In the genomic region with DNA sequence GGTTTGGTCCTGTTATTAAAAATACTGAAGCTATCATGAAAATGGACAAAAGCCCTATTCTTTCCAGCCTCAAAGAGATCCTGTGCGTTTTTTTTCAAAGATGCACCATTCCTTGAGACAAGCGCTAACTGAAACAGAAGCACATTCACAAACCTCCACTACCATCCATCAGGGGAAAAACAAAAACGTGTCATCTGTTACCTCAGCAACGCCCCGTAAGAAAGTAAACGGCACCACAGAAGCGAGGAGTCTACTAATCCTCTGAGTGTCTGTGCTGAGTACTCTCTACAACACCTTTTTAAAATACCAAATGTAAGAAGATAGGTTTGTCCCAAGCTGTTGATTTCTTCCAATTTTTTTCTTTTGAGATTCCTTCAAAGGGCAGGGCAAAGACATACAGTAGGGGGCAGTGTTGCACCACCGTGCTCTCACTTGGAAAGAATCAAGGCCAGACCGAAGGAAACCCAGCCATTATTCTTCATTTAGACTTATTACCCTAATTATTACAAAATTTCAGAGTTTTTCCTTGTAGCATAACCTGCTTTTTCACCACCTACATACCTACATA, we compare ENCODE assay signal across 8 mouse cellular contexts.
A peak's percentile ranks its signal among the peaks of the same experiment; 100 is the strongest.
DNase-seq lines count a peak whose midpoint lies in the region; ATAC-seq and TF ChIP-seq lines count a peak whose summit lies in the region.

No protein-coding gene starts in this region.

- H3K9me3 ChIP-seq in ES-Bruce4 (replicated peaks; ENCODE audit: control insufficient read depth, insufficient read depth, low read length, poor library complexity, severe bottlenecking): no peaks in the 10 kb centered on the region
- H3K9me3 ChIP-seq in lung, embryonic 16.5 days (ENCODE audit: control insufficient read depth, low read length): no peaks in the 10 kb centered on the region

- no peak overlapping the region for H3K4me3 ChIP-seq in ES-Bruce4 (ENCODE audit: low read depth, low read length)
- no peak overlapping the region for H3K4me3 ChIP-seq in bone marrow macrophage, adult 2 months (ENCODE audit: insufficient read depth, low read length)
- peak overlapping the region; percentile 38; the same call in 1 of the 2 replicates for H3K4me3 ChIP-seq in embryonic fibroblast, embryonic 13.5 days (ENCODE audit: insufficient read depth, low read length)
- H3K4me3 ChIP-seq in lung, embryonic 16.5 days (ENCODE audit: low read length): no peak overlapping the region

- no peak for TF ChIP-seq EP300 in ES-Bruce4 (IDR thresholded peaks at IDR 0.05; ENCODE audit: insufficient read depth, low read depth, low read length)

- peak; percentile 66 to 82 for ATAC-seq in hematopoietic stem cell, adult 5-6 weeks (replicated peaks in 1 of 2; ENCODE audit: insufficient read depth in 1 of 2, low FRiP score in 2 of 2, low TSS enrichment in 1 of 2, low read depth in 1 of 2, poor library complexity in 2 of 2, severe bottlenecking in 2 of 2)
- ATAC-seq in lung, embryonic 16.5 days (ENCODE audit: low read depth): no peak

- peak overlapping the region; percentile 44 for H3K4me2 ChIP-seq in lung, embryonic 16.5 days (ENCODE audit: low read depth, low read length)

- no peak overlapping the region for H3K27ac ChIP-seq in ES-Bruce4 (ENCODE audit: insufficient read depth, low read length)
- H3K27ac ChIP-seq in bone marrow macrophage, adult 2 months (ENCODE audit: insufficient read depth, low read depth, low read length): no peak overlapping the region
- peak overlapping the region; percentile 83 for H3K27ac ChIP-seq in embryonic fibroblast, embryonic 13.5 days (ENCODE audit: insufficient read depth, low read length)
- H3K27ac ChIP-seq in lung, embryonic 16.5 days (ENCODE audit: low read length): no peak overlapping the region

- no peaks in the 10 kb centered on the region for H3K27me3 ChIP-seq in ES-Bruce4 (ENCODE audit: control insufficient read depth, insufficient read depth, low read length, poor library complexity, severe bottlenecking)
- H3K27me3 ChIP-seq in lung, embryonic 16.5 days (ENCODE audit: control insufficient read depth, insufficient read depth, low read depth, low read length): no peaks in the 10 kb centered on the region

- DNase-seq in layer of hippocampus, adult 18-20 months (ENCODE audit: low spot score in 2 of 2): peak; percentile 44 to 84
- peak; percentile 67 for DNase-seq in right cerebral cortex, adult 18-20 months
- DNase-seq in urinary bladder, postnatal 14 days (ENCODE audit: low spot score): peak; percentile 74

- TF ChIP-seq POLR2A in ES-Bruce4 (IDR thresholded peaks at IDR 0.05; ENCODE audit: insufficient read depth, low read length): no peak
- TF ChIP-seq POLR2A in bone marrow macrophage, adult 2 months (IDR thresholded peaks at IDR 0.05; ENCODE audit: borderline replicate concordance, low read depth, low read length): no peak
- no peak for TF ChIP-seq POLR2A in embryonic fibroblast, embryonic 13.5 days (IDR thresholded peaks at IDR 0.05; ENCODE audit: low read depth, low read length)

- peak; percentile 62 for TF ChIP-seq CTCF in ES-Bruce4 (IDR thresholded peaks at IDR 0.05; ENCODE audit: low read depth, low read length)
- TF ChIP-seq CTCF in bone marrow macrophage, adult 2 months (IDR thresholded peaks at IDR 0.05; ENCODE audit: low read depth, low read length): peak; percentile 61
- TF ChIP-seq CTCF in embryonic fibroblast, embryonic 13.5 days (IDR thresholded peaks at IDR 0.05; ENCODE audit: borderline replicate concordance, insufficient read depth, low read length): peak; percentile 68; the same call in 1 of the 2 replicates

- H3K36me3 ChIP-seq in ES-Bruce4 (ENCODE audit: control insufficient read depth, insufficient read depth, low read length, poor library complexity, severe bottlenecking): no peaks in the 10 kb centered on the region
- H3K36me3 ChIP-seq in lung, embryonic 16.5 days (ENCODE audit: control insufficient read depth, insufficient read depth, low read length): no peaks in the 10 kb centered on the region

- 7% methylated on average over 9 of the region's 9 CpGs for WGBS in lung, embryonic 16.5 days

- H3K9ac ChIP-seq in ES-Bruce4 (ENCODE audit: low read depth, poor library complexity, severe bottlenecking): no peak overlapping the region
- no peak overlapping the region for H3K9ac ChIP-seq in lung, embryonic 16.5 days (ENCODE audit: low read length)

- no peaks in the 10 kb centered on the region for H3K4me1 ChIP-seq in ES-Bruce4 (ENCODE audit: control insufficient read depth, insufficient read depth, low read length)
- no peaks in the 10 kb centered on the region for H3K4me1 ChIP-seq in bone marrow macrophage, adult 2 months (ENCODE audit: control insufficient read depth, insufficient read depth, low read length)
- peaks cover 3% of the 10 kb centered on the region; the same call in 1 of the 2 replicates for H3K4me1 ChIP-seq in embryonic fibroblast, embryonic 13.5 days (ENCODE audit: control insufficient read depth, insufficient read depth, low read length)
- peaks cover 2% of the 10 kb centered on the region; the same call in 1 of the 2 replicates for H3K4me1 ChIP-seq in lung, embryonic 16.5 days (replicated peaks; ENCODE audit: control insufficient read depth, insufficient read depth, low read length)
